Mouse (Mus musculus): Measurements from ENCODE around the gene Zscan2. TPM values are rescaled to one million over a fixed set of nuclear protein-coding genes. Genes with fewer than 3 reads are reported as not detected.

The Zscan2 gene
- total and polyA plus RNA-seq, 3 experiments = 0.82 to 3.7 (median 1.7) TPM

- dilution Hi-C loops (cut with MboI; ENCODE audit: extremely low pct_ligation_motif_present, extremely low pct_unique_long_range_greater_than_20kb, low sequenced_read_pairs) = no loop called here
- no peak for DNase-seq (ENCODE audit: extremely low read depth)
- peaks cover 15 to 49% of the 10 kb centered on the region in 2 experiments for H3K36me3 ChIP-seq (replicated peaks in 1 of 2; ENCODE audit: control insufficient read depth in 1 of 2, insufficient read depth in 1 of 2, low read length in 1 of 2)
- no peak overlapping the region for H3K9ac ChIP-seq (ENCODE audit: insufficient read depth, low read depth)
- TF ChIP-seq POLR2AphosphoS2 (IDR thresholded peaks at IDR 0.05; ENCODE audit: low read depth, low read length) (no peak), ETS1 (conservative IDR thresholded peaks at IDR 0.05; ENCODE audit: low read depth, low read length) (no peak), UBTF (IDR thresholded peaks at IDR 0.05; ENCODE audit: low read depth, low read length) (no peak), ZMIZ1 (IDR thresholded peaks at IDR 0.05; ENCODE audit: low read depth, low read length) (no peak), PAX5 (IDR thresholded peaks at IDR 0.05; ENCODE audit: low read length) (no peak), TBP (conservative IDR thresholded peaks at IDR 0.05; ENCODE audit: low read depth, low read length) (no peak), SIN3A (IDR thresholded peaks at IDR 0.05; ENCODE audit: low read length) (no peak), JUN (IDR thresholded peaks at IDR 0.05; ENCODE audit: insufficient read depth, low read depth, low read length) (no peak), EP300 (IDR thresholded peaks at IDR 0.05; ENCODE audit: low read length) (no peak), JUND (conservative IDR thresholded peaks at IDR 0.05; ENCODE audit: low read depth, low read length) (no peak), ZKSCAN1 (IDR thresholded peaks at IDR 0.05; ENCODE audit: borderline replicate concordance, low read depth, low read length) (no peak)
- H3K27ac ChIP-seq (ENCODE audit: insufficient read depth, low read depth) = no peak overlapping the region
- H3K4me1 ChIP-seq (ENCODE audit: control insufficient read depth in 1 of 2, insufficient read depth in 2 of 2) = no peaks in the 10 kb centered on the region
- H3K4me2 ChIP-seq (ENCODE audit: insufficient read depth, low read depth, poor library complexity, severe bottlenecking) = no peak overlapping the region
- H3K4me3 ChIP-seq (replicated peaks in 1 of 3; ENCODE audit: low read depth in 2 of 3, low read length in 2 of 3, poor library complexity in 1 of 3) = no peak overlapping the region
- H3K79me2 ChIP-seq (replicated peaks; ENCODE audit: control insufficient read depth, extremely low read depth, insufficient read depth, poor library complexity, severe bottlenecking) = no peaks in the 10 kb centered on the region
- in situ Hi-C loops (cut with MboI; ENCODE audit: low pct_ligation_motif_present, low pct_unique_long_range_greater_than_20kb, low sequenced_read_pairs) = loop anchor here (25.0 kb wide), 1 partner anchor 437 kb away; no protein-coding TSS in a partner anchor
- H3K9me3 ChIP-seq (replicated peaks; ENCODE audit: low read length) = no peaks in the 10 kb centered on the region
- no peaks in the 10 kb centered on the region for H3K27me3 ChIP-seq (replicated peaks)
Observed at GRCm38 (mm10) chr7:80875727-80876126, 15.0 kb downstream of the Zscan2 start.

DNA sequence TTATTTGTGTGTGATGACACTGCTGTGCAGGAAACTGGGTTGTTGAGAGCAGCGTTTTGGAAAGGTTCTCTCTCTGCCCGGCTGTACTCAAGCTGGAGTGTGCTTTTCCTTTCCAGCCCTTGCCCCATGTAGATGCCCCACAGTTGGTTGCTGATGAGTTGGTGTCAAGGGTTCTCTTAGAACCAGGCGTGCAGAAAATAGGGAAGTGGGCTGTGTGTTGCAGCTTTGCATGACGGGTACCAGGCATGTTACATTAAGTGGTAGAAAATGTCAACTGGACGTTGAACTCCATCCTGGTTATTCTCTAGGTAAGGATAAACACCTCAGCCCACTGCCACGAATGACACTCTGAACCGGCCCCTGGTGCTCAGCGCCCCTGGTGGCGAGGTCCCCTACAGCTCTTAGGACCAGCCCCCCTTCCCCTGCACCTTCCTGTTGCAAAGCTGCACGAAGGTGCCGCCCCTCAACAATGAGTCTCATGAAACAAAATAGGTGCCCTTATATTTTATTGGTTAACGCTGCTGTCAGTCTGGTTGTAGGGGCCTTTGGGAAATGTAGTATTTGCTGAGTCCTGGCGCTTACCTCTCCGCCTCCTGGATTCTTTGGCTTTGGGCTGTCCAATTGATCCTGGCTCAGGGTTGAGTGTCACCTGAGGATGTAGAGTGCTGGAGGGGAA is 22.2 kb downstream of the Zscan2 start:
- Histone ChIP-seq H3K9ac (ENCODE audit: insufficient read depth, low read depth) (no peak overlapping the region), H3K4me2 (ENCODE audit: insufficient read depth, low read depth, poor library complexity, severe bottlenecking) (peak overlapping the region; percentile 61; the same call in 1 of the 2 replicates), H3K36me3 (replicated peaks in 1 of 2; ENCODE audit: control insufficient read depth in 1 of 2, insufficient read depth in 1 of 2, low read length in 1 of 2) (peaks cover 0 to 8% of the 10 kb centered on the region in 2 experiments), H3K27ac (ENCODE audit: insufficient read depth, low read depth) (no peak overlapping the region), H3K27me3 (replicated peaks) (no peaks in the 10 kb centered on the region), H3K79me2 (replicated peaks; ENCODE audit: control insufficient read depth, extremely low read depth, insufficient read depth, poor library complexity, severe bottlenecking) (no peaks in the 10 kb centered on the region), H3K4me1 (ENCODE audit: control insufficient read depth in 1 of 2, insufficient read depth in 2 of 2) (peaks cover 6 to 13% of the 10 kb centered on the region in 2 experiments; a peak in 3 of 4 replicates), H3K9me3 (replicated peaks; ENCODE audit: low read length) (no peaks in the 10 kb centered on the region), H3K4me3 (replicated peaks in 1 of 3; ENCODE audit: low read depth in 2 of 3, low read length in 2 of 3, poor library complexity in 1 of 3) (no peak overlapping the region)
- DNase-seq (ENCODE audit: extremely low read depth) = peak; percentile 65
- dilution Hi-C loops (cut with MboI; ENCODE audit: extremely low pct_ligation_motif_present, extremely low pct_unique_long_range_greater_than_20kb, low sequenced_read_pairs) = no loop called here
- TF ChIP-seq IRF4 (IDR thresholded peaks at IDR 0.05; ENCODE audit: low read depth, low read length) (peak; percentile 28; the same call in 1 of the 2 replicates), HCFC1 (IDR thresholded peaks at IDR 0.05; ENCODE audit: low read depth, low read length) (peak; percentile 85), CHD2 (IDR thresholded peaks at IDR 0.05; ENCODE audit: low read length) (peak; percentile 45; the same call in 1 of the 2 replicates), SIN3A (IDR thresholded peaks at IDR 0.05; ENCODE audit: low read length) (no peak), CTCF (conservative IDR thresholded peaks at IDR 0.05 in 1 of 2, IDR thresholded peaks at IDR 0.05 in 1 of 2; ENCODE audit: low read depth in 2 of 2, low read length in 2 of 2) (peak; percentile 12 to 57; a peak in 2 of 4 replicates), NRF1 (IDR thresholded peaks at IDR 0.05; ENCODE audit: low read depth, low read length) (no peak), KAT2A (IDR thresholded peaks at IDR 0.05; ENCODE audit: insufficient replicate concordance, low read length) (0 out of 2 replicates have a peak, but pooled peaks have one; percentile 53), ELF1 (IDR thresholded peaks at IDR 0.05; ENCODE audit: low read depth, low read length) (peak; percentile 44), MAX (IDR thresholded peaks at IDR 0.05; ENCODE audit: low read length) (0 out of 2 replicates have a peak, but pooled peaks have one; percentile 21), UBTF (IDR thresholded peaks at IDR 0.05; ENCODE audit: low read depth, low read length) (0 out of 2 replicates have a peak, but pooled peaks have one; percentile 37), BHLHE40 (IDR thresholded peaks at IDR 0.05; ENCODE audit: low read depth, low read length) (no peak), RAD21 (IDR thresholded peaks at IDR 0.05; ENCODE audit: low read depth, low read length) (peak; percentile 16)
- in situ Hi-C loops (cut with MboI; ENCODE audit: low pct_ligation_motif_present, low pct_unique_long_range_greater_than_20kb, low sequenced_read_pairs) = loop anchor here (10.0 to 25.0 kb wide), 2 partner anchors 272 to 429 kb away; no protein-coding TSS in a partner anchor

All from CH12.LX (cell line).